Comparison of ENCODE assay signal across 8 mouse cellular contexts in genomic region chr8:106169017-106169933, GRCm38 (mm10). TPM values are rescaled to one million over a fixed set of nuclear protein-coding genes. Genes with fewer than 3 reads are reported as not detected.
A peak's percentile ranks its signal among the peaks of the same experiment; 100 is the strongest.
DNase-seq lines count a peak whose midpoint lies in the region; ATAC-seq and TF ChIP-seq lines count a peak whose summit lies in the region.

No protein-coding gene starts in this region.

- TF ChIP-seq CTCF in G1E (IDR thresholded peaks at IDR 0.05; ENCODE audit: low read depth, low read length), result no peak

- peaks cover 72% of the 10 kb centered on the region for H3K27me3 ChIP-seq in G1E (ENCODE audit: insufficient read depth, low read length)

- H3K4me1 ChIP-seq in G1E (ENCODE audit: insufficient read depth, low read depth, low read length), result peaks cover 32% of the 10 kb centered on the region

- DNase-seq in 416B (ENCODE audit: low read depth), result peak; percentile 68
- DNase-seq in G1E (ENCODE audit: low spot score), result no peak
- peak; percentile 64 for DNase-seq in embryo, embryonic 10.5 days (ENCODE audit: low spot score)
- peak; percentile 24 for DNase-seq in heart, adult 8-10 months (ENCODE audit: low spot score)
- DNase-seq in kidney, postnatal 14 days, result peak; percentile 40
- peak; percentile 46 for DNase-seq in lung, postnatal 10 days
- DNase-seq in ovary, postnatal 14 days (ENCODE audit: low spot score), result peak; percentile 29
- peak; percentile 43 to 48 for DNase-seq in urinary bladder, postnatal 36 days (ENCODE audit: low spot score in 2 of 2)

- peak overlapping the region; percentile 77 for H3K4me3 ChIP-seq in G1E (ENCODE audit: low read depth, low read length)

- no peaks in the 10 kb centered on the region for H3K36me3 ChIP-seq in G1E (replicated peaks)

- H3K9me3 ChIP-seq in G1E (replicated peaks), result no peaks in the 10 kb centered on the region

- ATAC-seq in G1E (ENCODE audit: extremely low read depth, insufficient number of reproducible peaks, low FRiP score, poor library complexity, severe bottlenecking), result no peak

RNA-seq across cellular contexts. Expression of gene Slc7a6, which starts 0.6 kb away (rescaled TPM):
- total RNA-seq in G1E (2014; fragmentation: Nextera tagmentation), result 6.6 and 7.1 TPM in 2 replicates
- 4.1 TPM in 2 replicates for total RNA-seq in G1E (2017)
- polyA plus RNA-seq in G1E (2012), result 1.0 and 1.3 TPM in 2 replicates
- 10 to 100 TPM in 1 of 4 experiments, 1 to 10 TPM in 3; 6.9 to 10.8 (median 9.6) TPM for total RNA-seq in heart, adult 8-10 months (2022)

RNA-seq across cellular contexts. Expression of gene Pla2g15, which starts 19.1 kb away (rescaled TPM):
- 0.83 TPM in 1 of 2 replicates, not detected in the other for total RNA-seq in G1E (2014; fragmentation: Nextera tagmentation)
- total RNA-seq in G1E (2017), result 0.55 and 1.5 TPM in 2 replicates
- polyA plus RNA-seq in G1E (2012), result 0.29 and 0.39 TPM in 2 replicates
- 10 to 100 TPM in 1 of 4 experiments, 1 to 10 TPM in 3; 7.7 to 10.0 (median 9.4) TPM for total RNA-seq in heart, adult 8-10 months (2022)

RNA-seq across cellular contexts. Expression of gene Esrp2, which starts 32.5 kb away (rescaled TPM):
- total RNA-seq in G1E (2014; fragmentation: Nextera tagmentation) (not detected in 2 replicates), G1E (2017) (0.06 TPM in 1 of 2 replicates, not detected in the other)
- not detected in 2 replicates for polyA plus RNA-seq in G1E (2012)
- total RNA-seq in heart, adult 8-10 months (2022), result under 1 TPM; 0.23 to 0.81 (median 0.42) TPM

RNA-seq across cellular contexts. Expression of gene Slc7a6os, which starts 41.5 kb away (rescaled TPM):
- total RNA-seq in G1E (2014; fragmentation: Nextera tagmentation) (32.7 and 36.3 TPM in 2 replicates), G1E (2017) (41.0 and 45.6 TPM in 2 replicates)
- polyA plus RNA-seq in G1E (2012), result 24.1 and 25.6 TPM in 2 replicates
- total RNA-seq in heart, adult 8-10 months (2022), result 10 to 100 TPM in 2 of 4 experiments, 1 to 10 TPM in 2; 8.2 to 11.5 (median 10.0) TPM

RNA-seq across cellular contexts. Expression of gene Prmt7, which starts 41.5 kb away (rescaled TPM):
- total RNA-seq in G1E (2014; fragmentation: Nextera tagmentation) (16.1 and 20.0 TPM in 2 replicates), G1E (2017) (22.8 and 27.4 TPM in 2 replicates)
- 20.5 and 43.9 TPM in 2 replicates for polyA plus RNA-seq in G1E (2012)
- total RNA-seq in heart, adult 8-10 months (2022), result 10 to 100 TPM; 26.7 to 27.7 (median 26.9) TPM
